Mouse (Mus musculus) layer of hippocampus, postnatal 25 days (tissue): ENCODE measurements around the gene Gns. TPM values are rescaled to one million over a fixed set of nuclear protein-coding genes. Genes with fewer than 3 reads are reported as not detected.

ENCODE experiments used
- total RNA-seq, 2 experiments: library from RNA; stranded (reverse); gene quantifications; 2 replicates each; pipeline ENCODE4 v1.2.3; 2021

The Gns gene
- total RNA-seq, 2 experiments from 2014 or later = 74.7 to 78.3 TPM

Other genes with a start within 250 kb of the Gns start
- 10 to 100 TPM; 40.7 to 41.3 TPM for gene Tbc1d30, start 13.8 kb upstream of the Gns start, total RNA-seq
- gene Rassf3, start 111.3 kb downstream of the Gns start, total RNA-seq = 10 to 100 TPM in 1 of 2 experiments, 1 to 10 TPM in 1; 7.6 to 10.4 TPM
- gene Tbk1, start 221.7 kb downstream of the Gns start, total RNA-seq = 10 to 100 TPM; 47.6 to 50.8 TPM